Mouse (Mus musculus): ENCODE results near the gene Adk. TPM values are rescaled to one million over a fixed set of nuclear protein-coding genes. Genes with fewer than 3 reads are reported as not detected.

Gene Adk
- polyA plus RNA-seq, 1 experiment: 18.5 TPM

- no peak for DNase-seq
- H3K4me3 ChIP-seq (ENCODE audit: control insufficient read depth, insufficient read depth, low read length): no peak overlapping the region
- no peaks in the 10 kb centered on the region for H3K27me3 ChIP-seq (ENCODE audit: control insufficient read depth, insufficient read depth, low read length)
- H3K4me1 ChIP-seq (replicated peaks; ENCODE audit: control insufficient read depth, insufficient read depth, low read length): no peaks in the 10 kb centered on the region
- H3K27ac ChIP-seq (ENCODE audit: control insufficient read depth, insufficient read depth, low read length): no peak overlapping the region
- 94% methylated on average over 4 of the region's 4 CpGs for WGBS
- TF ChIP-seq POLR2A (IDR thresholded peaks at IDR 0.05; ENCODE audit: control insufficient read depth, extremely low read depth, insufficient read depth, low read length, poor library complexity) (no peak), CTCF (IDR thresholded peaks at IDR 0.05; ENCODE audit: borderline replicate concordance, control insufficient read depth, extremely low read depth, insufficient read depth, low read length, poor library complexity) (no peak)
- no peaks in the 10 kb centered on the region for H3K36me3 ChIP-seq (ENCODE audit: control insufficient read depth, insufficient read depth, low read length)
Observed at GRCm38 (mm10) chr14:21337948-21338347, 285.6 kb downstream of the Adk start.

DNA sequence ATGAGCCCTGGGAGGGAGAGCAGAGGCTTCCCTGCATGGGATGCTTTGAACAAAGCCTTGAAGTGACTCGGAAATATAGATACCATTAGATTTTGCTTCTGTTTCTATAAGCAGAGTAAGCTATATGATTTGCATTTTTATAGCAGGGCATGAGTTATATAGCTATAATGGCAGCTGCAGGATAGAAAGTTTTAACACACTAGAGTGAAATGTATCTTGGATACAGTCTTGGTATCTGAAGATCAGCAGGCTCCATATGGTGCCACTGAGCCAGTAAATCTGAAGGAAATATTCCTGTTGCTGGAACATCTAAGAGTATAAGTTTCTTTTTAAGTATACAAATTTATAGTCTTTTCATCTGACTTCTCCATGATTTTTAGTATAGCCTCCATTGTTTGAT lies 288.8 kb downstream of the Adk start:
- no peak overlapping the region for H3K4me3 ChIP-seq (ENCODE audit: control insufficient read depth, insufficient read depth, low read length)
- no peaks in the 10 kb centered on the region for H3K27me3 ChIP-seq (ENCODE audit: control insufficient read depth, insufficient read depth, low read length)
- no peak for DNase-seq
- WGBS: 98% methylated on average over 1 of the region's 1 CpGs
- H3K27ac ChIP-seq (ENCODE audit: control insufficient read depth, insufficient read depth, low read length): no peak overlapping the region
- H3K4me1 ChIP-seq (replicated peaks; ENCODE audit: control insufficient read depth, insufficient read depth, low read length): no peaks in the 10 kb centered on the region
- no peaks in the 10 kb centered on the region for H3K36me3 ChIP-seq (ENCODE audit: control insufficient read depth, insufficient read depth, low read length)
- TF ChIP-seq POLR2A (IDR thresholded peaks at IDR 0.05; ENCODE audit: control insufficient read depth, extremely low read depth, insufficient read depth, low read length, poor library complexity) (no peak), CTCF (IDR thresholded peaks at IDR 0.05; ENCODE audit: borderline replicate concordance, control insufficient read depth, extremely low read depth, insufficient read depth, low read length, poor library complexity) (no peak)

- WGBS: 96% methylated on average over 3 of the region's 3 CpGs
- Histone ChIP-seq H3K36me3 (ENCODE audit: control insufficient read depth, insufficient read depth, low read length) (no peaks in the 10 kb centered on the region), H3K4me3 (ENCODE audit: control insufficient read depth, insufficient read depth, low read length) (no peak overlapping the region), H3K27ac (ENCODE audit: control insufficient read depth, insufficient read depth, low read length) (no peak overlapping the region), H3K4me1 (replicated peaks; ENCODE audit: control insufficient read depth, insufficient read depth, low read length) (no peaks in the 10 kb centered on the region), H3K27me3 (ENCODE audit: control insufficient read depth, insufficient read depth, low read length) (no peaks in the 10 kb centered on the region)
- TF ChIP-seq CTCF (IDR thresholded peaks at IDR 0.05; ENCODE audit: borderline replicate concordance, control insufficient read depth, extremely low read depth, insufficient read depth, low read length, poor library complexity) (no peak), POLR2A (IDR thresholded peaks at IDR 0.05; ENCODE audit: control insufficient read depth, extremely low read depth, insufficient read depth, low read length, poor library complexity) (no peak)
- no peak for DNase-seq
Observed at GRCm38 (mm10) chr14:21342984-21343383, 290.6 kb downstream of the Adk start.

GRCm38 (mm10) chr14:21344896-21345295 lies 292.5 kb downstream of the Adk start:
- no peak for DNase-seq
- Histone ChIP-seq H3K4me3 (ENCODE audit: control insufficient read depth, insufficient read depth, low read length) (no peak overlapping the region), H3K36me3 (ENCODE audit: control insufficient read depth, insufficient read depth, low read length) (no peaks in the 10 kb centered on the region), H3K27ac (ENCODE audit: control insufficient read depth, insufficient read depth, low read length) (no peak overlapping the region), H3K27me3 (ENCODE audit: control insufficient read depth, insufficient read depth, low read length) (no peaks in the 10 kb centered on the region), H3K4me1 (replicated peaks; ENCODE audit: control insufficient read depth, insufficient read depth, low read length) (no peaks in the 10 kb centered on the region)
- no peak for TF ChIP-seq POLR2A (IDR thresholded peaks at IDR 0.05; ENCODE audit: control insufficient read depth, extremely low read depth, insufficient read depth, low read length, poor library complexity)
- TF ChIP-seq CTCF (IDR thresholded peaks at IDR 0.05; ENCODE audit: borderline replicate concordance, control insufficient read depth, extremely low read depth, insufficient read depth, low read length, poor library complexity): no peak
- 94% methylated on average over 6 of the region's 6 CpGs for WGBS

DNA sequence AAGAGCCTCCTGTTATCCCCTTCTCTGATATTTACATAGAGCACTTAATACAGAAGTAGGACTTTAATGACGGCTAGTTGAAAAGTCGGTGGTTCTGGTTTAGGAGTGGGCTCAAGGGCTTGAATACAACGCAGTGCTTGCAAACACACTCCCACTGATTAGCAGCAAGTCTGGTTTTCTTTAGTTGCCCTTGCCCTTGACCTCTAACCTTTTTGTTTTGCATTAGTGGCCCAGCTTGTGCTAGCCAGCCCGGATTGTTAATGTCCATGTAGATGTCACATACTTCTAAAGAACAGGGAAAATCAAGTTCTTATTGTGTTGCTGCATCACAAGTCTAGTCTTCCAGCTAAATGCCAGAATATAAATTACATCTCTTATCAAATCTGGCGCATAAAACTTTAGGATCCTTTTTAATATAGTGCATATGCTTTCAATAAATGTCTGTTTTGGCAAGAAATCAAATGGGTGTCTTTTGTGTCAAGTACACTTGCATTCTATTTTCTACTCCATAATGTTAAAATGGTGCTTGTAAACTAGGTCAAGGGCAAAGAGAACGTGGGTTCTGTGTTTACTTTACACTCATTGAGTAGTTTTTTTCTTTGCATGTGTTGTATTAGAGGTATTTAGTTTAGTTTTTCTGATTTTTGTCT lies 296.4 kb downstream of the Adk start:
- no peaks in the 10 kb centered on the region for H3K36me3 ChIP-seq (ENCODE audit: control insufficient read depth, insufficient read depth, low read length)
- no peak for DNase-seq
- TF ChIP-seq CTCF (IDR thresholded peaks at IDR 0.05; ENCODE audit: borderline replicate concordance, control insufficient read depth, extremely low read depth, insufficient read depth, low read length, poor library complexity) (no peak), POLR2A (IDR thresholded peaks at IDR 0.05; ENCODE audit: control insufficient read depth, extremely low read depth, insufficient read depth, low read length, poor library complexity) (no peak)
- WGBS: 93% methylated on average over 6 of the region's 6 CpGs
- H3K27me3 ChIP-seq (ENCODE audit: control insufficient read depth, insufficient read depth, low read length): no peaks in the 10 kb centered on the region
- H3K4me1 ChIP-seq (replicated peaks; ENCODE audit: control insufficient read depth, insufficient read depth, low read length): no peaks in the 10 kb centered on the region
- H3K4me3 ChIP-seq (ENCODE audit: control insufficient read depth, insufficient read depth, low read length): no peak overlapping the region
- no peak overlapping the region for H3K27ac ChIP-seq (ENCODE audit: control insufficient read depth, insufficient read depth, low read length)

DNA sequence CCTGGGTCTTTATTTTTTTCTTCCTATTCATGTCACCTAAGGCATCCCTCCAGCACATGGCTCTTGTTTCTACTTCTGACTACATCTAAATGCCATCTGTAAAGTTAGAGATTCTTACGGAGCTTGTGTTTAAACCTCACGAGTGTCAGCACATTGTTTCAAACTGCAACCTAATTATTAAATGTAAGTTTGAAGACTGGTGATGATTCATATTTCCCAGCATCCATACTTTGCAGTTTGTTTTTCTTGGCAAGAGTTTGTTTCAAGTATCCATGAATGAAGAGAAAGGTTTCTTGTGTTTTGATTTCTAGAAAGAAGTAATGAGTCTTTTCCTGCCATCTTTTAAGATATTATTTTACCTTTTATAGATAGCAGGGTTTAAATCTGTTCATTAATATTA lies 299.3 kb downstream of the Adk start:
- WGBS: 97% methylated on average over 2 of the region's 2 CpGs
- no peaks in the 10 kb centered on the region for H3K36me3 ChIP-seq (ENCODE audit: control insufficient read depth, insufficient read depth, low read length)
- no peak for DNase-seq
- no peak overlapping the region for H3K4me3 ChIP-seq (ENCODE audit: control insufficient read depth, insufficient read depth, low read length)
- H3K27ac ChIP-seq (ENCODE audit: control insufficient read depth, insufficient read depth, low read length): no peak overlapping the region
- TF ChIP-seq POLR2A (IDR thresholded peaks at IDR 0.05; ENCODE audit: control insufficient read depth, extremely low read depth, insufficient read depth, low read length, poor library complexity) (no peak), CTCF (IDR thresholded peaks at IDR 0.05; ENCODE audit: borderline replicate concordance, control insufficient read depth, extremely low read depth, insufficient read depth, low read length, poor library complexity) (no peak)
- H3K4me1 ChIP-seq (replicated peaks; ENCODE audit: control insufficient read depth, insufficient read depth, low read length): no peaks in the 10 kb centered on the region
- no peaks in the 10 kb centered on the region for H3K27me3 ChIP-seq (ENCODE audit: control insufficient read depth, insufficient read depth, low read length)

GRCm38 (mm10) chr14:21356286-21356685 lies 303.9 kb downstream of the Adk start:
- no peak for DNase-seq
- WGBS: 87% methylated on average over 1 of the region's 1 CpGs
- no peak overlapping the region for H3K4me3 ChIP-seq (ENCODE audit: control insufficient read depth, insufficient read depth, low read length)
- no peaks in the 10 kb centered on the region for H3K4me1 ChIP-seq (replicated peaks; ENCODE audit: control insufficient read depth, insufficient read depth, low read length)
- H3K36me3 ChIP-seq (ENCODE audit: control insufficient read depth, insufficient read depth, low read length): no peaks in the 10 kb centered on the region
- H3K27ac ChIP-seq (ENCODE audit: control insufficient read depth, insufficient read depth, low read length): no peak overlapping the region
- no peaks in the 10 kb centered on the region for H3K27me3 ChIP-seq (ENCODE audit: control insufficient read depth, insufficient read depth, low read length)
- TF ChIP-seq CTCF (IDR thresholded peaks at IDR 0.05; ENCODE audit: borderline replicate concordance, control insufficient read depth, extremely low read depth, insufficient read depth, low read length, poor library complexity) (no peak), POLR2A (IDR thresholded peaks at IDR 0.05; ENCODE audit: control insufficient read depth, extremely low read depth, insufficient read depth, low read length, poor library complexity) (no peak)

Measured in thymus, adult 2 months (tissue).